Mouse (Mus musculus) brain, embryonic 14.5 days (tissue): ENCODE measurements around the gene Rad51b. TPM values are rescaled to one million over a fixed set of nuclear protein-coding genes. Genes with fewer than 3 reads are reported as not detected.

ENCODE experiments used
- DNase-seq: peaks from one replicate; pipeline ENCODE4 v3.0.0-alpha.2; 2011; ENCODE audit warnings: low read depth
- CTCF ChIP-seq: fragments of 200-500 bp; IDR thresholded peaks from 2 replicates; pipeline ENCODE4 v1.5.1; 2012; ENCODE audit warnings: inconsistent platforms, mild to moderate bottlenecking, moderate library complexity, borderline replicate concordance; ENCODE audit not compliant: insufficient read depth, insufficient read length; ENCODE audit errors: extremely low read depth
- POLR2A ChIP-seq: fragments of 200-500 bp; IDR thresholded peaks from 2 replicates; pipeline ENCODE4 v1.6.1; 2012; ENCODE audit warnings: mild to moderate bottlenecking, inconsistent platforms, borderline replicate concordance; ENCODE audit not compliant: poor library complexity, insufficient read depth, insufficient read length, severe bottlenecking; ENCODE audit errors: extremely low read depth
- polyA plus RNA-seq: library from polyadenylated mRNA; depleted of rRNA; stranded (reverse); fragments of >200 nt; gene quantifications from 2 replicates; pipeline ENCODE4 v1.2.3, GENCODE M21; 2012; rRNA removed

Rad51b gene
- polyA plus RNA-seq, 1 experiment, result 1.1 TPM

- TF ChIP-seq POLR2A, result no peak
- no peak for TF ChIP-seq CTCF
- no peak for DNase-seq
Measured at GRCm38 (mm10) chr12:79856116-79856909, 559.2 kb downstream of the Rad51b start.

GRCm38 (mm10) chr12:79857704-79858103 is 560.6 kb downstream of the Rad51b start:
- DNase-seq, result no peak

GRCm38 (mm10) chr12:79858336-79858735 is 561.3 kb downstream of the Rad51b start:
- DNase-seq, result no peak
- TF ChIP-seq CTCF (no peak), POLR2A (no peak)

More at GRCm38 (mm10) chr12:79857704-79858103, 560.6 kb downstream of the Rad51b start:
- TF ChIP-seq POLR2A (no peak), CTCF (no peak)

GRCm38 (mm10) chr12:79859354-79860247 is 562.5 kb downstream of the Rad51b start:
- peak; percentile 89 for DNase-seq
- no peak for TF ChIP-seq POLR2A
- TF ChIP-seq CTCF, result no peak

GRCm38 (mm10) chr12:79860248-79860555 is 563.1 kb downstream of the Rad51b start:
- DNase-seq, result no peak
- TF ChIP-seq CTCF, result no peak
- no peak for TF ChIP-seq POLR2A

Other genes starting within 250 kb of the Rad51b start
- 12.8 and 15.7 TPM in 2 replicates for gene Pigh, start 207.6 kb upstream of the Rad51b start, polyA plus RNA-seq
- 16.2 and 18.0 TPM in 2 replicates for gene Arg2, start 166.5 kb upstream of the Rad51b start, polyA plus RNA-seq
- gene Vti1b, start 124.6 kb upstream of the Rad51b start, polyA plus RNA-seq, result 68.0 and 77.7 TPM in 2 replicates
- gene Rdh11, start 105.0 kb upstream of the Rad51b start, polyA plus RNA-seq, result 24.3 and 25.9 TPM in 2 replicates
- gene Rdh12, start 88.4 kb upstream of the Rad51b start, polyA plus RNA-seq, result 1.1 and 1.8 TPM in 2 replicates
- gene Zfyve26, start 978 bp upstream of the Rad51b start, polyA plus RNA-seq, result 25.0 and 26.0 TPM in 2 replicates